ENCODE assay signal across 8 mouse cellular contexts in the genomic region with DNA sequence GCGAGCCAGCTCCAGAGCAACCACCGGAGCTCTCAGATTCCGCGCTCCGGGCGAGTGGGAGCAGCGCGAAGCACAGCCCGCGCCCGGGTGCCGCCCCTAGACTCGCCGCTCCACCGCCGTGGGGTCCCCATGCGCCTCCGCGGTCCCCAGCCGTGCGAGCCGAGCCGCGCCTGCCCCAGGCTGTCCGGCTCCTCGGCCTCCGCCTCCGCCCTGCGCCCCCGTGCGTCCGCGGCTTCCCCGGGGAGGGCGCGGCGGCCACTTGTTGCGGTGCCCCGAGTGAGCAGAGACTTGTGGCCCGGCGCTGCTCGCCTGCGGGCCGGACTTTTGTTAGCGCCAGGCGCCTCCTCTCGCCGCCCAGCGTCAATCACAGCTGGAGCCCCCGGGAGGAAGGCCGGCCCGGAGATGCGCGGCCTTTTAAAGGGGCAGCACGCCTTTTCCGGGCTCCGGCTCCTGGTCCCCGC. TPM values are rescaled to one million over a fixed set of nuclear protein-coding genes. Genes with fewer than 3 reads are reported as not detected.
DNase-seq lines count a peak whose midpoint lies in the region; ATAC-seq and TF ChIP-seq lines count a peak whose summit lies in the region.

A gene (minus strand): TSS at position 330 of the 461 bp plus-strand sequence.

- peak; percentile 92 for TF ChIP-seq CTCF in Patski (IDR thresholded peaks at IDR 0.05)
- peak; percentile 63 for TF ChIP-seq CTCF in lung, postnatal 0 days (IDR thresholded peaks at IDR 0.05)

- peak within 1 kb of the TSS; percentile 62 for H3K9ac ChIP-seq in lung, postnatal 0 days (replicated peaks; ENCODE audit: low read depth)

- H3K27ac ChIP-seq in lung, postnatal 0 days (ENCODE audit: low read length) = peak within 1 kb of the TSS; percentile 92

- POLR2A ChIA-PET in Patski (lab: Charles Lee) = no interaction called here

- H3K4me2 ChIP-seq in lung, postnatal 0 days (replicated peaks; ENCODE audit: low read depth, low read length) = peak within 1 kb of the TSS; percentile 85

- TF ChIP-seq EP300 in lung, postnatal 0 days (IDR thresholded peaks at IDR 0.05) = no peak

- H3K27me3 ChIP-seq in Patski = no peaks in the 10 kb centered on the region
- H3K27me3 ChIP-seq in lung, postnatal 0 days (replicated peaks; ENCODE audit: insufficient read depth, low read length) = no peaks in the 10 kb centered on the region

- H3K4me1 ChIP-seq in lung, postnatal 0 days (ENCODE audit: insufficient read depth, low read depth, low read length) = no peaks in the 10 kb centered on the region

- peak within 1 kb of the TSS; percentile 75 for H3K4me3 ChIP-seq in lung, postnatal 0 days (ENCODE audit: low read depth, low read length)

- no peak for DNase-seq in Patski (ENCODE audit: low read depth, low spot score)
- peak; percentile 22 for DNase-seq in cerebellum, adult 9-11 months
- peak; percentile 39 to 73 for DNase-seq in frontal cortex, postnatal 10 days (ENCODE audit: low spot score in 2 of 2)
- DNase-seq in layer of hippocampus, postnatal 10 days (ENCODE audit: low spot score in 2 of 2) = peak; percentile 70 to 82
- peak; percentile 93 for DNase-seq in lung, postnatal 0 days (ENCODE audit: low spot score)
- peak; percentile 52 for DNase-seq in right cerebral cortex, adult 18-20 months
- no peak for DNase-seq in c-Kit-positive CD71-positive TER-119-positive erythroid progenitor cells, embryonic 14.5 days (ENCODE audit: low spot score)

- in situ Hi-C loops in Patski (cut with MboI; ENCODE audit: low pct_unique_long_range_greater_than_20kb) = no loop called here

- CTCF ChIA-PET in Patski (lab: Charles Lee) = interaction anchor here (1.2 to 1.3 kb wide), 2 partner anchors 164 to 236 kb away, joined by 3 read pairs; no protein-coding TSS in a partner anchor

- 2% methylated on average over 23 of the region's 58 CpGs for WGBS in lung, postnatal 0 days

- H3K9me3 ChIP-seq in lung, postnatal 0 days (ENCODE audit: low read length) = no peaks in the 10 kb centered on the region

- no peaks in the 10 kb centered on the region for H3K36me3 ChIP-seq in lung, postnatal 0 days (ENCODE audit: insufficient read depth, low read length)

- peak; percentile 98 for ATAC-seq in Patski
- peak; percentile 65 to 79 for ATAC-seq in hematopoietic stem cell, adult 5-6 weeks (replicated peaks in 1 of 2; ENCODE audit: insufficient read depth in 1 of 2, low FRiP score in 2 of 2, low TSS enrichment in 1 of 2, low read depth in 1 of 2, poor library complexity in 2 of 2, severe bottlenecking in 2 of 2)
- ATAC-seq in lung, postnatal 0 days = peak; percentile 95

RNA-seq across cellular contexts. Expression of the gene that starts here (rescaled TPM):
- 2.6 TPM for polyA plus RNA-seq in Patski (2021)
- not detected in 2 replicates for total RNA-seq in hematopoietic stem cell, adult 5-6 weeks (2017)
- 1 to 10 TPM; 6.4 to 6.9 TPM for total RNA-seq in layer of hippocampus, postnatal 10 days (2021)
- 7.5 and 9.5 TPM in 2 replicates for polyA plus RNA-seq in lung, postnatal 0 days (2015; fragmentation: Nextera tagmentation; extraction: Ambion mirVana)

Comparison
In these comparisons a context has a peak if more than half of its experiments do, and no peak if none do; other contexts are left out.
1. Peak in ATAC-seq in hematopoietic stem cell, adult 5-6 weeks; RNA of the gene not detected or under 1 TPM.
2. DNase-seq: peak in cerebellum, adult 9-11 months (single experiment), frontal cortex, postnatal 10 days (2 of 2), layer of hippocampus, postnatal 10 days (2 of 2), lung, postnatal 0 days (single experiment) and right cerebral cortex, adult 18-20 months (single experiment); none in Patski (single experiment) and c-Kit-positive CD71-positive TER-119-positive erythroid progenitor cells, embryonic 14.5 days (single experiment).
3. Peak in every context shown above with its lines, with median percentiles within 50 percentile points of each other: ATAC-seq.